Mouse (Mus musculus) megakaryocyte, embryonic 14.5 days (primary cell): ENCODE results near the gene P2ry13. TPM values are rescaled to one million over a fixed set of nuclear protein-coding genes. Genes with fewer than 3 reads are reported as not detected.
A peak's percentile ranks its signal among the peaks of the same experiment; 100 is the strongest.

Experiments used
- H3K27me3 ChIP-seq: replicated peaks from 2 replicates; pipeline ENCODE3; 2012; ENCODE audit warnings: inconsistent platforms
- H3K36me3 ChIP-seq: replicated peaks from 2 replicates; pipeline ENCODE3; 2012; ENCODE audit warnings: low read length, inconsistent platforms, mixed read lengths
- H3K4me1 ChIP-seq: 2 replicates; pipeline ENCODE4 v1.6.1; 2012; ENCODE audit warnings: inconsistent platforms
- H3K4me3 ChIP-seq: replicated peaks from 2 replicates; pipeline ENCODE3; 2012; ENCODE audit warnings: moderate library complexity, mild to moderate bottlenecking, inconsistent platforms
- H3K9me3 ChIP-seq: 2 replicates; pipeline ENCODE4 v1.6.1; 2012; ENCODE audit warnings: inconsistent platforms
- FLI1 ChIP-seq: IDR thresholded peaks from 2 replicates; pipeline ENCODE4 v1.6.1; 2012; ENCODE audit warnings: low read length, inconsistent platforms, mixed read lengths
- GATA1 ChIP-seq: IDR thresholded peaks from 3 replicates; pipeline ENCODE4 v1.6.1; 2012; ENCODE audit warnings: mixed read lengths, low read length, inconsistent platforms, borderline replicate concordance
- polyA plus RNA-seq: library from polyadenylated mRNA; stranded (reverse); fragments of >175 nt; gene quantifications from 2 replicates; pipeline ENCODE4 v1.2.3, GENCODE M21; 2012; ENCODE audit warnings: low replicate concordance; ENCODE audit not compliant: insufficient read depth

The P2ry13 gene
- polyA plus RNA-seq = not detected in 2 replicates

DNA sequence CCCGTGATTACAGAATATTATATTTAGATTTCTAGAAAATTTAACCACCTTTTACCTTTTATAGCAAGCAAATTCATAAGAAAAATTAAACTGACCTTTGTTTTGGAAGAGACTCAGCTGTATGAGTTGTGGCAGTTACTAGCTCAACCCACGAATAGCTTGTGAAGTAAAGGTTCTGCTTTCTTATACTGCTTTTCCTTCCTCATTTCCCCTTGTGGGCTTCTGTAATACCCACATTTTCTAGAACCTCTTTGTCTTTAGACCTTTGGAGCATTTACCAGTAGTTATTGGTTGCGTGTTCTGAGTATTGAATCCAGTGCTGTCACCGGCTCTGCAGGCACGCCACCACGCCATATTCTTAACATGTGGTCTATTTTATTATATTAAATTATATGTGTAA is at the start of gene P2ry13:
Gene P2ry13, minus strand, starts transcription at position 156 of the 400 bp plus-strand sequence.
- H3K4me3 ChIP-seq = peak within 1 kb of the TSS; percentile 40
- H3K9me3 ChIP-seq = no peaks in the 10 kb centered on the region
- TF ChIP-seq FLI1 = no peak
- no peak for TF ChIP-seq GATA1
- H3K27me3 ChIP-seq = no peaks in the 10 kb centered on the region
- peaks cover 54% of the 10 kb centered on the region for H3K36me3 ChIP-seq
- H3K4me1 ChIP-seq = peaks cover 89% of the 10 kb centered on the region

DNA sequence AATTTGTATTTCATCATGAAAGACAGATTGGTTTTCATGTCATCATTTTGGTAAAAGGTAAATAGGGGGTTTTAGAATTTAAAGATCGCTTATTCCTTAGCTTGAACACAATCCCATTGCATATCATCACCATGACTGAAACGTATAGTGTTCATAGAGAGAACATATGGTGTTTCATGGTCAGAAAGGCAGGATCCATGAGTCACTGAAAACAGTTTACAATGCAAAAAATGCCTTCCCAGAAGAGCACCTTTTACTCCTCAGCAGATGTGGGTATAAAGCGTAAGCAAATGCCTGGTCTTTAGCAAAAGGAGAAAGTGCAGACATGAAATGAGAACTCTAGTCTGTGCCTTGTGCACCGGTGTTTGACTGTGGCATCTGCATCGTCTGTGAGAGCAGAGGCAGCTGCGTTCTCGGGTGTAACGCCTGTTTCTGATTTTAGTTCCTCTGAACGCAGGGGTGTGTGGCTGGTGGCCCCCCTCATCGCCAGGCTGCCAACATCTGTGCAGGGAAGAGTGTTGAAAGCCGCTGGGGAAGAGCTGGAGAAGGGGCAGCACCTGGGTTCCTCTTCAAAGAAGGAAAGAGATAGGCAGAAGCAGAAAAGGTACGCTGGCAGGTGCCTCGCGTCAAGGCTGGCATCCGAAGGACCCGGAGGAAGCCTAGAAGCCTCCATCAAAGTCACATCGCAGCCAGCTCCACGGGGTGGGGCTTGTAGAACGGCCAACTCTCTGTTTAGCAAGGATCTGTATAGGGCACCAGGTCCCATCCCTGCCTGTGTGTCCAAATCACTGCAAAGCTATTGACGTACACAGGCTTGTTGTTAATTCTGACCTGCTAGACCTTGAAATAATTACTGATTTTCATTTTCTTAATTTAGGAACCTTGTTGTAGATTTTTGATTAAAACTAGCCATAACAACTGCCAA is 47.3 kb upstream of the P2ry13 start:
- Histone ChIP-seq H3K4me1 (peaks cover 17% of the 10 kb centered on the region), H3K27me3 (no peaks in the 10 kb centered on the region), H3K9me3 (no peaks in the 10 kb centered on the region), H3K4me3 (no peak overlapping the region), H3K36me3 (peaks cover 95% of the 10 kb centered on the region)
- TF ChIP-seq GATA1 (no peak), FLI1 (no peak)

DNA sequence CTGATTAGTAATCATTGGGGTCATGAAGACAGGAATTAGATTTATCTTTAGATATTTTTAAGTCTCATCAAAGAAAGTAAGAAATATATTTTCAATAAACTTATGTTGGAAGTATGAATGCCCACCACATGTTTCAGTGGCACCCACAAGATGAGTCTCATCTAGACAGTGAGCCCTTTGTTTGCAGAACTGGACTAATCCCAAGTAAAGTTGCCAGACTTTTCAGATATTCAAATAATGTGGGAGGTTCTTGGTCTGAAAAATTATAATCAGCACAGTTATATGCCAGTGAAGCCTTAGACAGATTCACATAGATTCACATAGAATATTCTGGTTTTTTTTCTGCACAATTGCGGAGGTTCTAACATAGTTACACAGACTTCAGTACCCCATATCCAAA is 39.8 kb upstream of the P2ry13 start:
- no peak for TF ChIP-seq GATA1
- no peak for TF ChIP-seq FLI1
- peaks cover 8% of the 10 kb centered on the region for H3K4me1 ChIP-seq
- H3K9me3 ChIP-seq = no peaks in the 10 kb centered on the region
- no peaks in the 10 kb centered on the region for H3K27me3 ChIP-seq
- no peak overlapping the region for H3K4me3 ChIP-seq
- peaks cover 89% of the 10 kb centered on the region for H3K36me3 ChIP-seq

DNA sequence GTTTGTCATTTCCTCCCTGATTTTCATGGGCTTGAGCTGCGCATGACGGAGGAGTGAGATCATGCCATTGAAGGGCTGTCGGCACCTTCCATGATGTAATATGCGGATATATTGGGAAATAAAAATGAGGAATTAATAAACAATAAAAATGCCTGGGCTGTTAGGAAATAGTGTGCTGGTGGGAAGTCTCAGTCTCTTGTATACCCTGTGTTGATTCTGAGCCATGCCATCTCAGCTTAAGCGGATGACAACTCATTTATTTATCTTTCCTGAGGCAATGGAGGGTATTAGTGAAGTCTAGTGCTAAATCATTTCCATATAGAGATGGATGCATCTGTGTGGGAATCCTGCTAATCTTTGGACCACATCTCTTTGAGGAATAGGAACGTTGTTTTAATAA is 37.3 kb upstream of the P2ry13 start:
- H3K27me3 ChIP-seq = no peaks in the 10 kb centered on the region
- H3K4me3 ChIP-seq = no peak overlapping the region
- TF ChIP-seq FLI1 = no peak
- no peak for TF ChIP-seq GATA1
- no peaks in the 10 kb centered on the region for H3K9me3 ChIP-seq
- peaks cover 89% of the 10 kb centered on the region for H3K36me3 ChIP-seq
- peaks cover 8% of the 10 kb centered on the region for H3K4me1 ChIP-seq

DNA sequence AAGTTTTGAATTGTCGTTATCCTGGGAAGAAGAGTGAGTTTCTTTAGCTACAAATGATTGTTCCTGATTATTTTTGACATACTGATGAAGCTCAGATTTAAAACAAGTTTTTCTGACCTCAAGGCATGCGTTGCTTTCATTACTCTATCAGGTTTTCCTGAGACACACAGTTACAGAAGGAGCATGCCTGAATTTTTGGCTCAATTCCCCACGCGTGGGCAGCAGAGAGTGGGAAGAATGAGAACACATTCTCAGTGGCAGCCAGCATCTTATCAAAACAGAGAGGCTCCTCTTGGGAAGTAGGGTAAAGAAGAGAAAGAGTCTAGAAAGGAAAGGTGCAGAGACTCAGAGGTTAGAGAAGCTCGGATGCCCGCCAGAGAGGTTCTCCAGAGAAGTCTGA is 32.7 kb upstream of the P2ry13 start:
- Histone ChIP-seq H3K4me1 (peaks cover 13% of the 10 kb centered on the region), H3K9me3 (no peaks in the 10 kb centered on the region), H3K27me3 (no peaks in the 10 kb centered on the region), H3K36me3 (peaks cover 97% of the 10 kb centered on the region), H3K4me3 (no peak overlapping the region)
- TF ChIP-seq FLI1 = no peak
- no peak for TF ChIP-seq GATA1

DNA sequence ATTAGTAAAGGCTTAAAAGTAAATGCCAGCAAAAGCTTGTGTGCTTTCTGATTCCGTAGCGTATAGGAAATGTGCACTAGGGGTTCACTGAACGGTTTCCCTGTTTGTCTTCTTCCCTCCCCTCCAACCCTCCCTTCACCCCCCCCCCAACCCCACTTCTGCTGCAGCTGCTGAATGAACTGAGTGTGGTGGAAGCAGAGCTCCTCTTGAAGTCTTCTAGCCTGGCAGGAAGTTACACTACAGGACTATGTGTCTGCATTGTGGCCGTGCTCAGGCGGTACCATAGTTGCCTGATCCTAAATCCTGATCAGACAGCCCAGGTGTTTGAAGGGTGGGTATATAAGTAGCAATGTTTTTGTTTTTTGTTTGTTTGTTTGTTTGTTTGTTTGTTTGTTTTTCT is 24.2 kb upstream of the P2ry13 start:
- TF ChIP-seq FLI1 (no peak), GATA1 (no peak)
- peaks cover 84% of the 10 kb centered on the region for H3K36me3 ChIP-seq
- no peak overlapping the region for H3K4me3 ChIP-seq
- no peaks in the 10 kb centered on the region for H3K27me3 ChIP-seq
- no peaks in the 10 kb centered on the region for H3K9me3 ChIP-seq
- peaks cover 15% of the 10 kb centered on the region for H3K4me1 ChIP-seq

DNA sequence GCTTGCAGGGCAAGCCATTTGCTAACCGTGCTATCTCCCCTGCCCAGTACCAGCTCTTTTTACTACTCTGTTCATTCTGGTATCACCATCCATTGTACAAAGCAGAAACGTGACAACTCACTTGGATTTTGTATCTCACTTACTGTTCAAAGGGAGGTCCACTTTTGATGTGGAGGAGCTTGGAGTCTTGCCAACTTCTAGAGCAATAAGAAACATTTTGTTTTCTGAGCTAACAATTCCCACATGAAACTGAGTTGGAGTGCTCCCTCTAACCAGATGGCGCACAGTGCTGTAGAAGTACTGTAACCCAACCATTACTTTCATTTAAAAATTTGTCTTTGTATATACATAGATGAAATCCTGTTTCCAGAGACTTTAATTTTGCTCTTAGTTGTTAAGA is 20.2 kb upstream of the P2ry13 start:
- Histone ChIP-seq H3K4me3 (no peak overlapping the region), H3K9me3 (no peaks in the 10 kb centered on the region), H3K36me3 (peaks cover 68% of the 10 kb centered on the region), H3K27me3 (no peaks in the 10 kb centered on the region), H3K4me1 (peaks cover 55% of the 10 kb centered on the region)
- TF ChIP-seq GATA1 = no peak
- no peak for TF ChIP-seq FLI1

DNA sequence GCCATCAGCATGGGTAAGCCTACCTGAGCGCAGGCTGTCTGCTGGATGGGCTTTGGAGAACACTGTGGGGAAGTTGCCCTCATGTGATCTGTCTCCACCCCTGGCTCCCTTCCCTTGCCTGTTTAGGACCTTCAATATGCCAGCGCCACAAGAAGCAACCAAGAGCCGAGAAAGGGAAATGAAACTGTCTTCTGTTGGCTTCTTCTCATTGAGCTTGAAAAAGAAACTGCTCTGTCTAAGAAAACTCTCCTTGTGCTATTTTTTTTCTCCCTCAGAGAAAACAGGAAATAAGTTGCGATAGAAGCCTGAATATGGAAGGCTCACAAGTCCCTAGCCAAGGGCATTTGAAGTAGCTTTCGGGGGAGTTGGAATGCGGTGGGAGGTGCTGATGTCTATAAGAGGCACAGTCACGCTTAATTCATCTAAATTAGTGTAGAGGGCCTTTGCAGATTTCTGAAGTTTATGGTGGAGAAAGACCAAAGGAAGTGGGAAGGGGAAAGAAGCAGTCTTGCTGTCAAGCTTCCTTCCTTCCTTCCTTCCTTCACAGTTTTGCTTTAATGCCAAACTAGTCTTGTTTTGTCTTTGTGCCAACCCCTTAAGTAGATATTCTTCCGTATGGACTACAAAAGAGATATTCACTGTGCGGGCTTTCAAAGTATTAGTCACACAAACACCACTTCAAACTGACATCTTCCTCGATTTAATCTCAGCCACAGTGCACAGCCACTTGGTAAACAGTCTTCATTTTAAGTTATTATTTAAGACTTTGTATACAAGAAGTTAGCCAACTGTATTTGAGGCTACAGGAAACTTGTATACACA is 18.3 kb upstream of the P2ry13 start:
- TF ChIP-seq FLI1 (no peak), GATA1 (no peak)
- no peaks in the 10 kb centered on the region for H3K27me3 ChIP-seq
- H3K9me3 ChIP-seq = no peaks in the 10 kb centered on the region
- H3K4me3 ChIP-seq = peak overlapping the region; percentile 86
- H3K36me3 ChIP-seq = peaks cover 69% of the 10 kb centered on the region
- H3K4me1 ChIP-seq = peaks cover 71% of the 10 kb centered on the region

DNA sequence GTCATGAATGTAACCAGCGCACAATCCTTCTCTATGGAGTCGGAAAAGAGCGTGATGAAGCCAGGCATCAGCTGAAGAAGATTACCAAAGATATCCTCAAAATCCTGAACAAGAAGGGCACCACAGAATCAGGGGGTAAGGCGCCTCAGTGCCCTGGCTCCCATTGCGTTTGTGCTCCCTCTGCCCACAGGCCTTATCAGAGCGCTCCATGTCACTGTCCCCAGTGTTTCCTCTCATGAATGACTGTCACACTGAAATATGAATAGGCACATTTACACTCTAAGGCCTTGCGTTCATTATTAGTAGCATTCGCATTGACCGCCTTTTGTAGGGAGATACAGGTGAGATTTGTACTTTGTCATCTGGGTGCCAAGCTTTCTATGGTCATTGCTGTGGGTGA is 17.0 kb upstream of the P2ry13 start:
- Histone ChIP-seq H3K27me3 (no peaks in the 10 kb centered on the region), H3K36me3 (peaks cover 61% of the 10 kb centered on the region), H3K9me3 (no peaks in the 10 kb centered on the region), H3K4me1 (peaks cover 82% of the 10 kb centered on the region), H3K4me3 (peak overlapping the region; percentile 88)
- TF ChIP-seq GATA1 (peak; percentile 97), FLI1 (no peak)

DNA sequence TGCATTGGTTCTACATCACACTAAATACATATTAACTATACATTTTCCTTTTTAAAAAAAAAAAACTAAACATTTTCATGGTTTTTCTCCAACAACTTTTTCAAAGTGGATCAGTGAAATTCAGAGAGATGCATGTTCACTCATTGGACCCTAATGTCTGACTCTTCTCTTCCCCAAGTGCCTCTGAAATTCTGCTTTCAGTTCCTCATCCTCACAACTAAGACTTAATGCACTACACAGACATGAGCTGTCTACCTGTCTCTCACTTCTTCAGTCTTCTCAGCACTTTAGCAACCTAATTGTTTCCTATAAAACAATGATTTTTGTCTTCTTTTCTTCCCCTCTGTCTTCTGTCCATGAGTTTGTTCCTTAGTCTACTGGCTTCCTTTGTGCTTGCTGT is 14.7 kb upstream of the P2ry13 start:
- Histone ChIP-seq H3K4me1 (peaks cover 96% of the 10 kb centered on the region), H3K4me3 (peak overlapping the region; percentile 88), H3K36me3 (peaks cover 48% of the 10 kb centered on the region), H3K27me3 (no peaks in the 10 kb centered on the region), H3K9me3 (no peaks in the 10 kb centered on the region)
- TF ChIP-seq GATA1 = no peak
- no peak for TF ChIP-seq FLI1
